Mouse (Mus musculus) forebrain, embryonic 10.5 days (tissue): ENCODE measurements around the gene Gm27027. TPM values are rescaled to one million over a fixed set of nuclear protein-coding genes. Genes with fewer than 3 reads are reported as not detected.

Experiments used
- DNase-seq: peaks from one replicate; pipeline ENCODE4 v3.0.0-alpha.2; 2017; ENCODE audit warnings: low spot score; ENCODE audit errors: extremely low spot score
- H3K27ac ChIP-seq: fragments of 300-500 bp; sonication (generic); 2 replicates; pipeline ENCODE4 v1.5.1; 2016; ENCODE audit warnings: mild to moderate bottlenecking
- H3K27me3 ChIP-seq: fragments of 300-500 bp; sonication (generic); 2 replicates; pipeline ENCODE4 v1.6.1; 2016; ENCODE audit warnings: mild to moderate bottlenecking; ENCODE audit not compliant: poor library complexity, severe bottlenecking
- H3K36me3 ChIP-seq: fragments of 300-500 bp; sonication (generic); replicated peaks from 2 replicates; pipeline ENCODE4 v1.6.1; 2016; ENCODE audit warnings: mild to moderate bottlenecking, moderate library complexity
- H3K4me1 ChIP-seq: fragments of 300-500 bp; sonication (generic); 2 replicates; pipeline ENCODE4 v1.6.1; 2016
- H3K4me3 ChIP-seq: fragments of 300-500 bp; sonication (generic); 2 replicates; pipeline ENCODE4 v1.5.1; 2016; ENCODE audit warnings: mild to moderate bottlenecking, moderate library complexity
- H3K9me3 ChIP-seq: fragments of 300-500 bp; sonication (generic); 2 replicates; pipeline ENCODE4 v1.6.1; 2016; ENCODE audit warnings: mild to moderate bottlenecking, moderate library complexity
- WGBS: fragments of 180-500 bp; shearing (Covaris S2); methylation state at CpG from one replicate; pipeline ENCODE4 v1.1.7; 2016; 5-methylcytosine and 5-hydroxymethylcytosine counted together
- polyA plus RNA-seq: library from polyadenylated mRNA; unstranded; fragments of >200 nt; fragmentation: Nextera tagmentation; extraction: Ambion mirVana; gene quantifications from 2 replicates; pipeline ENCODE4 v1.2.1, GENCODE M21; 2016

The Gm27027 gene
- polyA plus RNA-seq, 1 experiment from 2014 or later, result not detected

DNA sequence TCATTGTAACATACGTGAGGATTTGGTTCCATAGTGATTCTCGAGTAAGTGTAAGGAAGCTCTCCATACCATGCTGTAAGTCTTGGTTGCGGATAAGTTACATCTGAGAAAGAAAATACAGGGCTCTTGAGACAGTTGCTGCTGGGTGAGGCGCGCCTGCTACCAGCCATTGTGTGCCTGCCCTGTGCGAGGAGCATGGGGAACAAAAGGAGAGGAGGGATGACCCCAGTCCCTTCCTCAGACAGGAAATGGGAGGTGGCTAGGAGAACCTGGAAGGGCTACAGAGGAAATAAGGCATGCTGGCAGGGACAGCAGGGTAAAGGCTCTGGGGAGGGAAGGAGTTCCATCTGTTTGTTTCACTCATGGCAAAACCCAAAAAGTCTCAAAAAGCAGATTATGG lies 5.3 kb upstream of the Gm27027 start:
- 86% methylated on average over 6 of the region's 6 CpGs for WGBS
- no peaks in the 10 kb centered on the region for H3K4me1 ChIP-seq
- H3K9me3 ChIP-seq, result no peaks in the 10 kb centered on the region
- H3K36me3 ChIP-seq, result peaks cover 92% of the 10 kb centered on the region
- no peaks in the 10 kb centered on the region for H3K27me3 ChIP-seq
- no peak overlapping the region for H3K4me3 ChIP-seq
- no peak overlapping the region for H3K27ac ChIP-seq
- no peak for DNase-seq

DNA sequence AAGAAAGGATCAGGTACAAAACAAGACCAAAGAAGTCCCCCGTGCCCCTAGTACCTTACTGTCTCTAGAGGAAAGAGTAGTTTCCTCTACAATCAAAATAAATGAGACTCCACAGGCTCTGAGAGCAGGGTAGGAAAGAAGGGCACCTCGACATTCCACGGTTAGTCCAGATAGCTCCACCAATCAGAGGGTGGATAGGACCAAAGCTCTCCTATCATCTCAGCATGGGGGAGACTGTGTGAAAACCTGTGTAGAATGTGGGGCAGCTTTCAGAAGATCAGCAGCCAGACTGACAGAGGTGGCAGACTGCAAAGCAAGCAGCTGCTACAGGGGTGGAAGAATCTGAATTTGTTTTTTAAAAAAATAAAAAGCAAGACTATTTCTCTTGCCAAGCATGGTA lies 3.3 kb downstream of the Gm27027 start:
- Histone ChIP-seq H3K27me3 (no peaks in the 10 kb centered on the region), H3K4me3 (no peak overlapping the region), H3K36me3 (peaks cover 97% of the 10 kb centered on the region), H3K9me3 (no peaks in the 10 kb centered on the region), H3K27ac (no peak overlapping the region), H3K4me1 (peaks cover 17% of the 10 kb centered on the region)
- no peak for DNase-seq
- WGBS, result 68% methylated on average over 3 of the region's 3 CpGs

DNA sequence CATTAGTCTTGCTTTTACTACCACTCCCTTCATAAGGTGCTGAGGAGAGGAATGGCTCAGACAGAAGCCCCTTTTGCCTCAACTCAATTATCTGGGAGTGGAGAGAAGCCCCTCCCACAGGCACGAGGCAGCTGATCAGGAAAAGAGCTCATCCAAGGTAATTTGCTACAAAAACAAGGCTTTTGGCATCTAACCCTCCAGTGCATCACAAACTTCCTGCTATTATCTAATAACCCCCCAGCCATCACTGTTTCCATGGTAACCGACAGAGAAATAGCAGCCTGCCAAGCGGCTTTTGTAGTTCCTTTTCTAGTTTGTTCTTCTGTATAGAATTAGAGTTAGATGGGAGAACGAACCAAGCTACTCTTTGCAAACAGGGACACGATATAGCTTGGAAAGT lies 3.9 kb downstream of the Gm27027 start:
- H3K4me3 ChIP-seq, result no peak overlapping the region
- no peak for DNase-seq
- 55% methylated on average over 5 of the region's 5 CpGs for WGBS
- peaks cover 98% of the 10 kb centered on the region for H3K36me3 ChIP-seq
- no peaks in the 10 kb centered on the region for H3K27me3 ChIP-seq
- peaks cover 17% of the 10 kb centered on the region for H3K4me1 ChIP-seq
- no peak overlapping the region for H3K27ac ChIP-seq
- no peaks in the 10 kb centered on the region for H3K9me3 ChIP-seq

DNA sequence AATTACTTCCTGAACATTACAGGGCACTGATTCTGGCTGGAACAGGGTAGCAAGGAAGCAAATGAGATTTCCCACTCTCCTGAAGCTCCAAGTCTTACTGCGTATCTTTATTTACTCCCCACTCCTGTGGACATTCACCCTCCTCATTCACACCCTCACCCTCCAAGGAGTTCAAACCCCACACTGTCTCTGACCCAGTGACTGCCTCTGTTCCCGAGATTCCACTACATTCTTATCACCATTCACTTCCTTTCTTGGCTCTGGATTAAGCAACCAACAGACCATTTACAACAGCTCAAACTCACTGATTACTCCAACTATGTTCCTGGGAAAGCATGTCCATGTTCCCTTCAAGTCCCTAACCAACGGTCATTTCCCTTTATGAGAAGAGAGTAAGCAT lies 4.8 kb downstream of the Gm27027 start:
- 85% methylated on average over 3 of the region's 3 CpGs for WGBS
- Histone ChIP-seq H3K27me3 (no peaks in the 10 kb centered on the region), H3K4me3 (no peak overlapping the region), H3K27ac (no peak overlapping the region), H3K9me3 (no peaks in the 10 kb centered on the region), H3K4me1 (peaks cover 17% of the 10 kb centered on the region), H3K36me3 (peaks cover 98% of the 10 kb centered on the region)
- no peak for DNase-seq

DNA sequence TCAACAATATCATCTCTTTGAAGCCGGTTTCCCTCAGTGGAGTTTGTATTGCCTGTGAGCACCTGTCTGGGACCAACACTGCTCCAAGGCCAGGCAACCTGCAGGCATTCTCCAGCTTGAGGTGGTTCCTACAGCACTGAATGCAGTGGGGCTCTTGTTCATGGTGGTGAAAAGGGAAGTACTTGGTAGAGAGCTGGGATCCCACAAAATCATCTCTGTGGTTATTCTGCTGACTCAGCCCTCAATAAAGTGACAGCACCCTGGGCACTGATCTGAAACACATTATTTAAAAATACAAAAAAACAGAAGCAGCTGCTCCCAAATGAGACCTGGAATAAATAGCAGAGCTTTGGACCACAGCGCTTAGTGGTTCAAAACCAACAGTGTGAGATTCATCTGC lies 7.7 kb downstream of the Gm27027 start:
- WGBS, result 92% methylated on average over 2 of the region's 2 CpGs
- Histone ChIP-seq H3K36me3 (peaks cover 94% of the 10 kb centered on the region), H3K27ac (no peak overlapping the region), H3K9me3 (no peaks in the 10 kb centered on the region), H3K27me3 (no peaks in the 10 kb centered on the region), H3K4me3 (no peak overlapping the region), H3K4me1 (peaks cover 17% of the 10 kb centered on the region)
- no peak for DNase-seq

DNA sequence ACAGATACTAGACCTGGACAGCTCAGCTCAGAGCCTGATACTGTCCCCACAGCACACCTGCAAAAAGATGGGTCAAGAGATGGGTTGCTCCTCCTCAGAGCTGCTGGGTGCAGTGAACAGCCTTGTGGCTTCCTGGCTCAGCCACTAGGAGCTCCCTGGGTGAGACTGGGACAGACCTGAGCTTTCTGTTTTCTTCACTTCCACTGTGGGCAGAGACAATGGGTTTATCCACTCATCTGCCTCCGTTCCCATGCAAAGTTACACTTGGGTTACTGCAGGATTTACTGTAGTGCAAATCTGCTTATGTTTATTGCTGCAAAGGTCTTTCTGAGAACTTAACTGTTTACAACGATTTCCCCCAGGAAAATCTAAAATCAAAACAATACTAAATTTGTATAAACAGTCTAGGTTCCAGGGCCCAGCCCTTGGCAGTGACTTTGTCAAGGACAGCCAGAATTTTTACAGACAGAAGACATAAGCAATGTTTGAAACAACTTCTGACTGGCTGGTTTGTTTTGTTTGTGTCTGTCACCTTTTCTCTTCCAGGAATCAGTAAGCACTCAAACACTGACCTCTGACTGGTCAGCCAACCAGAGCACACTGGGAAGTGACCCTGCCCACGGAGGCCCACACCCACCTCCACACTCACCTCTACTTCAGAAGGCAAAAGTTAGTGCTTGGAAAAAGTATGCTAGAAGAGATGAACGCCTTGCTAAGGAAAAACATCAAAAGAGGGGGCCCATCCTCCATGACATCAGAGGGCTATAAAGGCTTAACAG lies 13.5 kb downstream of the Gm27027 start:
- Histone ChIP-seq H3K9me3 (no peaks in the 10 kb centered on the region), H3K4me3 (no peak overlapping the region)
- WGBS, result 87% methylated on average over 4 of the region's 4 CpGs

DNA sequence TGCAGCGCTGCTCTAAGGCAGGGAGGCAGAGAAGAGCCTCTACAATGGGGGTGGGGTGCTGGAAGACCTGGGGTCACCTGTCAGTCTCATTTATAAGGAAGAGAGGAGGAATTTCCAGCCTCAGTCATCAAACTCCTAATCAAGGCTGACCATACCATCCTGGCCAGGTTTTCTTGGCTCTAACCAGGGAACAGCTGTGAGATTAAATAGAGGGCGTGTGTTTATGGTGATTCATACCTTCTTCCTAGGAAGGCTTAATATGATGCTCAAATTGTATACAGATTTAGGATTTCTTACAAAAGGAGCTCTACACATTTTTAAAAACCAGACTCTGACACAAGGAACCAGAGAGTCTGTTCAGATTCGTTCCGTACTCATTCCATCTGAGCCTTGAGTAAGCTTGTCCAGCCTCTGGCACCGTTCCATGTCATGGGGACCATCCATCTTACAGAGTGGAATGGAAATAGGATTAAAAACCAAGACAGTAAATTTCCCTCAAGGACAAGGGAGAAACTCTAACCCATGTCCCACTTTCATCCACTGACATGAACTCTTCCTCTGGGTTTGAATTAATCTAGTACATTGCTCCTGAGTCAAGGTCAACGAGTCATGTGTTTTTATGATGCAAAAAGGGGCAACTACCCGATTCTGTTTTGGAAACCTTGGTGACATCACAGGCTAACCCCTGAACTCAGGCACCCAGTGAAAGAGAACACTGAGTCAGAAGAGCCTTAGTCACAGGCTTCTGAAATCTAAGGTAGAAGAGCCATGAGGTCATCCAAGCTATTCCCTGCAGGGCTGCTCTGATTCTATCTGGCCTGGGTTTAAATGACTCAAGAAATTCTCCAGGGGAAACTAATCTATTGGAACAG lies 16.7 kb downstream of the Gm27027 start:
- peaks cover 27% of the 10 kb centered on the region for H3K4me1 ChIP-seq
- H3K27me3 ChIP-seq, result peaks cover 18% of the 10 kb centered on the region
- H3K9me3 ChIP-seq, result no peaks in the 10 kb centered on the region
- WGBS, result 93% methylated on average over 7 of the region's 7 CpGs
- no peak overlapping the region for H3K27ac ChIP-seq
- H3K36me3 ChIP-seq, result peaks cover 57% of the 10 kb centered on the region
- no peak for DNase-seq
- H3K4me3 ChIP-seq, result no peak overlapping the region

More for the DNA sequence above, 13.5 kb downstream of the Gm27027 start:
- no peak overlapping the region for H3K27ac ChIP-seq
- peaks cover 4% of the 10 kb centered on the region; the same call in 1 of the 2 replicates for H3K27me3 ChIP-seq
- no peak for DNase-seq
- no peaks in the 10 kb centered on the region for H3K4me1 ChIP-seq
- H3K36me3 ChIP-seq, result peaks cover 84% of the 10 kb centered on the region

DNA sequence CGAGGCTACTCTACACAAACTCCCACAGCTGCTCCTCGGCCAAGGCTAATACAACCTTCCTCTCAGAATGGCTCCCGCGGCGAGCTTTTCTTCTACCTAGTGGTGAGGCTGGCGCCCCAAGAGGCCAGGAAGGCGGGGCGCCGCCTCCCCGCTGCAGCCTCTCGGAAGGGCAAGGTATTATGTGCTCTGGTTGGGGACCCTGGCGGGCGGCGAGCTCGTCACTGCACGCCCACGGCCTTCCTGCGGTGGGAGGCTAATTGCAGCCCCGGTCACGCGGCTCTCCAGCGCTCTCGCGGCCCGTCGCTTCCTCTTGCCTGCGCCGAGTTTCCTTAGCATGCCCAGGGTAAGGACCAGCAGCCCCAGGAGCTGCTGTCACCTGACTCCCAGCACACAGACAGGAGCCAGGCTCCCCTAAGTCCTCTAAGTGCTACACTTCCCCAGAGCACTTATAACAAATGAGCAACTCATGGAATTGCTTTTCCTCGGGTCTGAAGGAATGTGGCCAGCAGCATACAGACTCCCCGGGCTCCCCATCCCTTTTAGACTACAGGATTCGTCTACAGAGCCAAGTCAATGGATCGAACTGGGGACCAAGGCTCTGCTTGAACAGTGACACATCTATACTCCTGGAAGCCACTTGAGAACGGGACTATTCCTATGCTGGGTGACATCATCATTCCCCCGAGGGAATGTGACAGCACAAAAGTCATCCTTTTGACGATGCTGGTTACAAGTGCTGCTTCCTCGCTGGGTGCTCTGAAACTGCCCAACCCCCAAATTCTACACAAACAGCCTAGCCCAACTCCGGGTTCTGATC lies 19.5 kb downstream of the Gm27027 start:
- WGBS, result 2% methylated on average over 37 of the region's 37 CpGs
- Histone ChIP-seq H3K27me3 (peaks cover 41% of the 10 kb centered on the region), H3K9me3 (no peaks in the 10 kb centered on the region), H3K4me1 (peaks cover 27% of the 10 kb centered on the region), H3K27ac (peak overlapping the region; percentile 83), H3K4me3 (peak overlapping the region; percentile 55), H3K36me3 (peaks cover 30% of the 10 kb centered on the region)
- DNase-seq, result peak; percentile 63

DNA sequence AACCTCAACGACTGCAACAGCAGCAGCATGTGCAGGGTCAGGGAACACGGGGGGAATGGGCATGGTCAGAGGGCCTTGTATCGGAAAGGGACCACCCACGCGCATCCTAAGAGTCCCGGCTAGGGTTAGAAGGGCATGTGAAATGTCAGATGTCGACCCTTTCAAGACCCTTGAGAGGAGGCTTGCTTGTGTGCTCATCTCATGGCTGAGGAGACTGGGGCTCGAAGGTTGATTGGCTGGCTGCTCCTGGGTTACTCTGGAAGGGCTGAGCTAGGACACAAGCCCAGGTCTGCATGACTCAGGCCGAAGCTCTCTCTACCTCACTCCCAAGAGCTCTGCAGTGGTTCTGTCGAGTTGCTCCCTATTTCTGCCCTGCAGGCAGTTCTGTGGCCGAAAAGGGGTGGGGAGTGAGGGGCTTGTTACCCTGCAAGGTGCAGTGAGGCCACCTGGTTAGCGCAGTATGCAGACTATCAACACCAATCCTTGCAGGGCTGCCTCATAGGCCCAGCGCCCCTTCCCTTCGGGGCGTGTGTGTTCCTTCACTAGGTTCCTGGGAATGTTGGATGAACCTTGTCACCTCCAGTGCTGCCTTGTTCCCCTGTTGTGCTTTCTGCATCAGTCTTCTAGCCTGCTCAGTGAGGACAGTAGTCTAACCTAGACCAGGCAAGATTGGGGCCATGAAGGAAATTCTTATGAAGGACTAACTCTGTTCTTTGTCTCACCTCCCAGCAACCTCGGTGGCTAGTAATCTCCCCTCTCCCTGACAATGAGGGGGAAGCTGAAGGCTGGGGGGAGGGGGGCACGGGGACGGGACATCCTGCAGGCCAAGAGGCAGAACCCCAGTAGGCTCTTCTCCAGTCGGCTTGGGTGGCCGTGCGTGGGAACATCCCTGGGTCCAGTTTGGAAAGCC lies 20.4 kb downstream of the Gm27027 start:
- H3K36me3 ChIP-seq, result peaks cover 21% of the 10 kb centered on the region
- peak overlapping the region; percentile 83 for H3K27ac ChIP-seq
- H3K9me3 ChIP-seq, result no peaks in the 10 kb centered on the region
- DNase-seq, result peak; percentile 47
- peak overlapping the region; percentile 55 for H3K4me3 ChIP-seq
- peaks cover 41% of the 10 kb centered on the region for H3K27me3 ChIP-seq
- 18% methylated on average over 21 of the region's 21 CpGs for WGBS
- H3K4me1 ChIP-seq, result peaks cover 27% of the 10 kb centered on the region

DNA sequence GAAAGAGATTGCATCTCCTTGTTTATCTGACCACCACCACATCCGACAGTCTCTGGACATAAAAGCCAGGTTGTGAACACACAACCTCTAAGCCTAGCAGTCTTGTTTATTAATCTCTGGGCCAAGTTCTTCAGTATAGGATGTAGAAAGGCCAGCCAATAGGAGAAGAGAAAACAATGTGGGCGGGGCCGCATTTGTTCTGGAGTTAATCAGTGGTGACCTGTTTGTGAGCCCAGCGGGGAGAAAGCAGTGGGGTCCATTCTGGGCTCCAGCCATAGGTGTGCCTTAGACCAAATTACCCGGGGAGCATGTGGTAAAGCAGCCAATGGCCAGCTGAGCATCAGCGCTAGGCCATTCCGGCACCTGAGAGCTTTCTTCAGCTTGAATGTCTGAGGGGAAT lies 21.1 kb downstream of the Gm27027 start:
- peaks cover 27% of the 10 kb centered on the region for H3K4me1 ChIP-seq
- H3K27ac ChIP-seq, result no peak overlapping the region
- no peak overlapping the region for H3K4me3 ChIP-seq
- no peak for DNase-seq
- H3K27me3 ChIP-seq, result peaks cover 41% of the 10 kb centered on the region
- H3K9me3 ChIP-seq, result no peaks in the 10 kb centered on the region
- WGBS, result 44% methylated on average over 7 of the region's 7 CpGs
- peaks cover 14% of the 10 kb centered on the region for H3K36me3 ChIP-seq

DNA sequence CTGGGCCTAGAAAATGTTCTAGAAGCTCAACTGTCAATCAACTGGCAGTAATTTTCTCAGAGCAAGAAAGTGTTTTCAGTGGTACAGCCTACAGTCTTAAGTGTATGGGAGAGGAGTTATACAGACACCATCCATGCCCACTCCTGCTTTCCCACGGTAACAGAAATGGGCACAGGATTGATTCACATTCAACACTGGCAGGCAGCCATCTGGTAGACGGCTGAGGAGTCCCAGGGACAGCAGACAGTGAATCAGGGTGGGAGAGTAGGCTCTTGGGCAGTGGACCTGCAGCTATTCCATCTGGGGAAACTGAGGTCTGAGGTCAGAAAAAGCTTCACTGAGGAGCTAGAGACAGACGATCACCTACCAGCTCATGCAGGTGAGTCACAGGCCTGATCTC lies 24.5 kb downstream of the Gm27027 start:
- no peaks in the 10 kb centered on the region for H3K9me3 ChIP-seq
- H3K4me3 ChIP-seq, result no peak overlapping the region
- WGBS, result 84% methylated on average over 3 of the region's 3 CpGs
- H3K36me3 ChIP-seq, result no peaks in the 10 kb centered on the region
- DNase-seq, result no peak
- peaks cover 35% of the 10 kb centered on the region for H3K27me3 ChIP-seq
- peaks cover 20% of the 10 kb centered on the region for H3K4me1 ChIP-seq
- H3K27ac ChIP-seq, result no peak overlapping the region
